Mouse (Mus musculus): ENCODE measurements around the gene Phf7. TPM values are rescaled to one million over a fixed set of nuclear protein-coding genes. Genes with fewer than 3 reads are reported as not detected.

Gene Phf7
- polyA plus RNA-seq (2016; fragmentation: Nextera tagmentation; extraction: Ambion mirVana), result 9.9 and 10.0 TPM in 2 replicates

GRCm38 (mm10) chr14:31251084-31251604 is at the start of gene Phf7, which contains the start of gene Bap1:
Gene Phf7, minus strand, starts transcription at chr14:31251317.
Gene Bap1, plus strand, starts transcription at chr14:31251450.
- Histone ChIP-seq H3K4me1 (peaks cover 35% of the 10 kb centered on the region), H3K27ac (peak within 1 kb of the TSS; percentile 92), H3K4me3 (peak within 1 kb of the TSS; percentile 99), H3K27me3 (replicated peaks) (no peaks in the 10 kb centered on the region), H3K36me3 (peaks cover 38% of the 10 kb centered on the region), H3K9me3 (replicated peaks) (no peaks in the 10 kb centered on the region), H3K9ac (peak within 1 kb of the TSS; percentile 97), H3K4me2 (peak within 1 kb of the TSS; percentile 91)
- WGBS (ENCODE audit: insufficient replicate concordance), result under 1% methylated on average over 75 of the region's 75 CpGs
- ATAC-seq, result peak; percentile 89

- Histone ChIP-seq H3K9me3 (replicated peaks) (no peaks in the 10 kb centered on the region), H3K36me3 (no peaks in the 10 kb centered on the region), H3K4me1 (no peaks in the 10 kb centered on the region), H3K27ac (no peak overlapping the region), H3K4me2 (no peak overlapping the region), H3K27me3 (replicated peaks) (peaks cover 36% of the 10 kb centered on the region), H3K9ac (no peak overlapping the region), H3K4me3 (no peak overlapping the region)
- no peak for ATAC-seq
- 74% methylated on average over 8 of the region's 8 CpGs for WGBS (ENCODE audit: insufficient replicate concordance)
These were observed 34.6 kb upstream of the Phf7 start for GRCm38 (mm10) chr14:31285728-31286127.

- ATAC-seq, result no peak
- no peak overlapping the region for H3K4me3 ChIP-seq
- peaks cover 40% of the 10 kb centered on the region for H3K27me3 ChIP-seq (replicated peaks)
- no peak overlapping the region for H3K9ac ChIP-seq
- H3K4me2 ChIP-seq, result no peak overlapping the region
- 18% methylated on average over 7 of the region's 7 CpGs for WGBS (ENCODE audit: insufficient replicate concordance)
- no peaks in the 10 kb centered on the region for H3K9me3 ChIP-seq (replicated peaks)
- no peaks in the 10 kb centered on the region for H3K36me3 ChIP-seq
- H3K27ac ChIP-seq, result no peak overlapping the region
- H3K4me1 ChIP-seq, result peaks cover 15% of the 10 kb centered on the region
These were observed 21.0 kb upstream of the Phf7 start for GRCm38 (mm10) chr14:31272164-31272563.

GRCm38 (mm10) chr14:31271121-31271520 is 20.0 kb upstream of the Phf7 start:
- no peak overlapping the region for H3K4me3 ChIP-seq
- H3K27me3 ChIP-seq (replicated peaks), result peaks cover 40% of the 10 kb centered on the region
- 78% methylated on average over 6 of the region's 6 CpGs for WGBS (ENCODE audit: insufficient replicate concordance)
- H3K36me3 ChIP-seq, result no peaks in the 10 kb centered on the region
- no peaks in the 10 kb centered on the region for H3K9me3 ChIP-seq (replicated peaks)
- H3K4me1 ChIP-seq, result peaks cover 15% of the 10 kb centered on the region
- no peak for ATAC-seq
- H3K9ac ChIP-seq, result no peak overlapping the region
- H3K4me2 ChIP-seq, result no peak overlapping the region
- H3K27ac ChIP-seq, result no peak overlapping the region

- H3K4me1 ChIP-seq, result peaks cover 15% of the 10 kb centered on the region
- peak overlapping the region; percentile 69 for H3K4me2 ChIP-seq
- peak; percentile 61 for ATAC-seq
- WGBS (ENCODE audit: insufficient replicate concordance), result 16% methylated on average over 28 of the region's 28 CpGs
- H3K9ac ChIP-seq, result peak overlapping the region; percentile 48
- peak overlapping the region; percentile 34; the same call in 1 of the 2 replicates for H3K4me3 ChIP-seq
- peaks cover 37% of the 10 kb centered on the region for H3K27me3 ChIP-seq (replicated peaks)
- H3K9me3 ChIP-seq (replicated peaks), result no peaks in the 10 kb centered on the region
- H3K27ac ChIP-seq, result no peak overlapping the region
- no peaks in the 10 kb centered on the region for H3K36me3 ChIP-seq
These were observed 18.5 kb upstream of the Phf7 start for GRCm38 (mm10) chr14:31269456-31270100.

- no peak for ATAC-seq
- Histone ChIP-seq H3K4me2 (no peak overlapping the region), H3K27me3 (replicated peaks) (peaks cover 37% of the 10 kb centered on the region), H3K27ac (no peak overlapping the region), H3K9ac (no peak overlapping the region), H3K9me3 (replicated peaks) (no peaks in the 10 kb centered on the region), H3K36me3 (no peaks in the 10 kb centered on the region), H3K4me3 (no peak overlapping the region), H3K4me1 (peaks cover 15% of the 10 kb centered on the region)
- 60% methylated on average over 9 of the region's 9 CpGs for WGBS (ENCODE audit: insufficient replicate concordance)
These were observed 17.3 kb upstream of the Phf7 start for GRCm38 (mm10) chr14:31268301-31269001.

GRCm38 (mm10) chr14:31267649-31268048 is 16.5 kb upstream of the Phf7 start:
- Histone ChIP-seq H3K27me3 (replicated peaks) (peaks cover 37% of the 10 kb centered on the region), H3K4me1 (peaks cover 15% of the 10 kb centered on the region), H3K36me3 (peaks cover 2% of the 10 kb centered on the region; the same call in 1 of the 2 replicates), H3K4me3 (no peak overlapping the region), H3K9ac (no peak overlapping the region), H3K9me3 (replicated peaks) (no peaks in the 10 kb centered on the region), H3K27ac (no peak overlapping the region), H3K4me2 (no peak overlapping the region)
- no peak for ATAC-seq
- WGBS (ENCODE audit: insufficient replicate concordance), result 78% methylated on average over 11 of the region's 11 CpGs

GRCm38 (mm10) chr14:31260932-31261331 is 9.8 kb upstream of the Phf7 start:
- H3K4me3 ChIP-seq, result peak overlapping the region; percentile 33
- H3K9ac ChIP-seq, result peak overlapping the region; percentile 63
- H3K27ac ChIP-seq, result peak overlapping the region; percentile 98
- H3K4me1 ChIP-seq, result peaks cover 41% of the 10 kb centered on the region
- 61% methylated on average over 9 of the region's 9 CpGs for WGBS (ENCODE audit: insufficient replicate concordance)
- no peaks in the 10 kb centered on the region for H3K27me3 ChIP-seq (replicated peaks)
- H3K4me2 ChIP-seq, result peak overlapping the region; percentile 68
- peak; percentile 72 for ATAC-seq
- peaks cover 69% of the 10 kb centered on the region for H3K36me3 ChIP-seq
- no peaks in the 10 kb centered on the region for H3K9me3 ChIP-seq (replicated peaks)

GRCm38 (mm10) chr14:31260374-31260773 is 9.3 kb upstream of the Phf7 start:
- Histone ChIP-seq H3K4me2 (peak overlapping the region; percentile 68), H3K36me3 (peaks cover 74% of the 10 kb centered on the region), H3K27ac (peak overlapping the region; percentile 98), H3K27me3 (replicated peaks) (no peaks in the 10 kb centered on the region), H3K4me3 (peak overlapping the region; percentile 33), H3K9me3 (replicated peaks) (no peaks in the 10 kb centered on the region), H3K4me1 (peaks cover 41% of the 10 kb centered on the region), H3K9ac (peak overlapping the region; percentile 63)
- WGBS (ENCODE audit: insufficient replicate concordance), result 22% methylated on average over 4 of the region's 4 CpGs
- ATAC-seq, result peak; percentile 97

GRCm38 (mm10) chr14:31258476-31259050 is 7.4 kb upstream of the Phf7 start:
- WGBS (ENCODE audit: insufficient replicate concordance), result 91% methylated on average over 14 of the region's 14 CpGs
- H3K27me3 ChIP-seq (replicated peaks), result no peaks in the 10 kb centered on the region

GRCm38 (mm10) chr14:31252091-31252490 is 974 bp upstream of the Phf7 start:
- no peak for ATAC-seq
- Histone ChIP-seq H3K27me3 (replicated peaks) (no peaks in the 10 kb centered on the region), H3K4me3 (peak overlapping the region; percentile 99), H3K27ac (peak overlapping the region; percentile 92), H3K4me2 (peak overlapping the region; percentile 91), H3K4me1 (peaks cover 35% of the 10 kb centered on the region), H3K9ac (peak overlapping the region; percentile 97), H3K36me3 (peaks cover 47% of the 10 kb centered on the region), H3K9me3 (replicated peaks) (no peaks in the 10 kb centered on the region)
- 79% methylated on average over 5 of the region's 5 CpGs for WGBS (ENCODE audit: insufficient replicate concordance)

More at GRCm38 (mm10) chr14:31258476-31259050, 7.4 kb upstream of the Phf7 start:
- Histone ChIP-seq H3K4me2 (peak overlapping the region; percentile 68; the same call in 1 of the 2 replicates), H3K36me3 (peaks cover 93% of the 10 kb centered on the region), H3K4me3 (no peak overlapping the region), H3K4me1 (peaks cover 41% of the 10 kb centered on the region), H3K9me3 (replicated peaks) (no peaks in the 10 kb centered on the region), H3K9ac (0 out of 2 replicates have a peak overlapping the region, but pooled peaks have one; percentile 63), H3K27ac (peak overlapping the region; percentile 98)
- no peak for ATAC-seq

All from liver, embryonic 12.5 days (tissue).